Mouse (Mus musculus) liver, embryonic 14.5 days (tissue): ENCODE results near the gene Ube2dnl1. TPM values are rescaled to one million over a fixed set of nuclear protein-coding genes. Genes with fewer than 3 reads are reported as not detected.

ENCODE experiments used
- ATAC-seq: fragments of 200-750 bp; cut with Nextera tagmentation; 2 replicates; pipeline ENCODE4 v1.8.0; 2017; ENCODE audit warnings: moderate number of reproducible peaks, mild to moderate bottlenecking, moderate library complexity; ENCODE audit not compliant: insufficient read depth
- DNase-seq, 3 experiments: peaks; one replicate each; pipeline ENCODE4 v3.0.0-alpha.2; 2012 to 2013; ENCODE audit warnings: low read depth in 3 of 3, low spot score in 3 of 3
- H3K27ac ChIP-seq: fragments of 300-500 bp; sonication (generic); 2 replicates; pipeline ENCODE4 v1.5.1; 2014; ENCODE audit warnings: moderate library complexity, mild to moderate bottlenecking, control low read depth, inconsistent platforms
- H3K27me3 ChIP-seq: fragments of 300-500 bp; sonication (generic); 2 replicates; pipeline ENCODE4 v1.6.1; 2014; ENCODE audit warnings: mild to moderate bottlenecking, low read length, moderate library complexity; ENCODE audit not compliant: control insufficient read depth, insufficient read depth
- H3K36me3 ChIP-seq: fragments of 300-500 bp; sonication (generic); replicated peaks from 2 replicates; pipeline ENCODE4 v1.6.1; 2014; ENCODE audit warnings: low read depth; ENCODE audit not compliant: control insufficient read depth, insufficient read depth
- H3K4me1 ChIP-seq, 2 experiments: fragments of 200-500 bp in 1 of 2; fragments of 300-500 bp in 1 of 2; sonication (generic) in 1 of 2; replicated peaks; 2 replicates each; pipeline ENCODE4 v1.6.1; 2012 to 2014; ENCODE audit warnings: antibody characterized with exemption in 1 of 2, inconsistent platforms in 1 of 2, low read length in 1 of 2; ENCODE audit not compliant: control insufficient read depth in 2 of 2, insufficient read depth in 2 of 2
- H3K4me2 ChIP-seq: fragments of 300-500 bp; sonication (generic); 2 replicates; pipeline ENCODE4 v1.6.1; 2014; ENCODE audit warnings: low read depth, mild to moderate bottlenecking, control low read depth, moderate library complexity
- H3K4me3 ChIP-seq, 2 experiments: fragments of 200-500 bp in 1 of 2; fragments of 300-500 bp in 1 of 2; sonication (generic) in 1 of 2; 2 replicates each; pipeline ENCODE4 v1.5.1; 2012 to 2014; ENCODE audit warnings: low read depth in 2 of 2, low read length in 2 of 2, mild to moderate bottlenecking in 2 of 2, control low read depth in 1 of 2, inconsistent platforms in 1 of 2, moderate library complexity in 1 of 2; ENCODE audit not compliant: insufficient read depth in 1 of 2
- H3K9ac ChIP-seq: fragments of 300-500 bp; sonication (generic); replicated peaks from 2 replicates; pipeline ENCODE4 v1.6.1; 2014; ENCODE audit warnings: mild to moderate bottlenecking, control low read depth, moderate library complexity
- H3K9me3 ChIP-seq: fragments of 300-500 bp; sonication (generic); 2 replicates; pipeline ENCODE4 v1.6.1; 2016; ENCODE audit warnings: low read length, mixed read lengths; ENCODE audit not compliant: control insufficient read depth
- CTCF ChIP-seq: IDR thresholded peaks from 2 replicates; pipeline ENCODE4 v1.5.1; 2016; ENCODE audit warnings: antibody characterized with exemption, low read depth, control low read depth
- EP300 ChIP-seq: IDR thresholded peaks from 2 replicates; pipeline ENCODE4 v1.6.1; 2016; ENCODE audit warnings: antibody characterized with exemption, low read depth
- WGBS: fragments of 180-500 bp; shearing (Covaris S2); extraction: QIAGEN DNeasy Blood & Tissue Kit; methylation state at CpG from one replicate; pipeline ENCODE4 v1.1.7; 2014; ENCODE audit not compliant: insufficient replicate concordance; 5-methylcytosine and 5-hydroxymethylcytosine counted together
- polyA plus RNA-seq, 2 experiments: library from polyadenylated mRNA; depleted of rRNA in 1 of 2; stranded (reverse) in 1 of 2; unstranded in 1 of 2; fragments of >200 nt; fragmentation: Nextera tagmentation in 1 of 2; extraction: Ambion mirVana in 1 of 2; gene quantifications; 2 replicates each; pipeline versions ENCODE4 v1.2.1 to v1.2.3; 2012 to 2014

Gene Ube2dnl1
- polyA plus RNA-seq, 2 experiments = not detected

DNA sequence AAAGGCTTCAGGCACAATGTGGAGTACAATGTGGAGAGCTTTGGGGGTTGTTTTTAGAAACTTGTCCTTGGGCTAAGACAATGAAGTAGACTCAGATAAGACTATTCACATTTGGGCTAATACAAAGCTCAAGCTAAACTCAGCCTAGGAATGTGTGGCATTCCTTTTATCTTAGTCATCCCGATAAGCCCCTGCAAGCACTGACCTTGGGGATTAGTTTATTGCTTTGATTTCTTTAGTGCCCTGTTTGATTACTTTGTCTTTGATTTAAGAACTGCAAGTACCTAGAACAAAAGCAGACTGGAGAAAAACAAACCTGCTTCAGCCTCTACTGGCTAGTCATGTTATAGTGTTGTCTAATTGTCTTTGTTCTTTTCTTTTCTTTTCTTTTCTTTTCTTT is 50.3 kb downstream of the Ube2dnl1 start:
- DNase-seq = no peak
- H3K4me1 ChIP-seq = no peaks in the 10 kb centered on the region
- 33% methylated on average over 1 of the region's 1 CpGs for WGBS
- no peaks in the 10 kb centered on the region for H3K36me3 ChIP-seq
- no peak overlapping the region for H3K4me2 ChIP-seq
- no peaks in the 10 kb centered on the region for H3K9me3 ChIP-seq
- ATAC-seq = no peak
- H3K9ac ChIP-seq = no peak overlapping the region
- H3K27me3 ChIP-seq = no peaks in the 10 kb centered on the region
- no peak overlapping the region for H3K27ac ChIP-seq
- TF ChIP-seq CTCF (no peak), EP300 (no peak)
- no peak overlapping the region for H3K4me3 ChIP-seq

Other genes starting within 250 kb of the Ube2dnl1 start
- gene Ube2dnl2, start 2.6 kb downstream of the Ube2dnl1 start, polyA plus RNA-seq (2012; rRNA removed) = not detected in 2 replicates
- gene Ube2dnl2, start 2.6 kb downstream of the Ube2dnl1 start, polyA plus RNA-seq (2014; fragmentation: Nextera tagmentation; extraction: Ambion mirVana) = not detected in 2 replicates